Mouse (Mus musculus): Measurements from ENCODE around the gene Xdh. TPM values are rescaled to one million over a fixed set of nuclear protein-coding genes. Genes with fewer than 3 reads are reported as not detected.
"Not testable (repeated sequence)": the region's sequence is repeated elsewhere in the genome, so short reads cannot be mapped to it uniquely, and the experiment has no call there.

Xdh gene
- polyA plus RNA-seq, 1 experiment: 23.4 TPM

- Histone ChIP-seq H3K27ac (ENCODE audit: insufficient read depth, low read depth, low read length) (no peak overlapping the region; the same call in 1 of the 2 replicates), H3K36me3 (ENCODE audit: control insufficient read depth, insufficient read depth, low read length) (no peaks in the 10 kb centered on the region), H3K27me3 (replicated peaks; ENCODE audit: control insufficient read depth, insufficient read depth, low read length) (no peaks in the 10 kb centered on the region), H3K4me1 (ENCODE audit: control insufficient read depth, insufficient read depth, low read length) (peaks cover 22% of the 10 kb centered on the region; the same call in 1 of the 2 replicates), H3K4me3 (ENCODE audit: insufficient read depth, low read depth, low read length) (no peak overlapping the region)
- TF ChIP-seq CTCF (conservative IDR thresholded peaks at IDR 0.05; ENCODE audit: insufficient read depth, insufficient read length, low read depth, low read length) (no peak), POLR2A (IDR thresholded peaks at IDR 0.05; ENCODE audit: low read depth, low read length) (no peak)
- peak; percentile 66 for DNase-seq
- WGBS: 64% methylated on average over 1 of the region's 1 CpGs
Observed at GRCm38 (mm10) chr17:73842963-73843362, 107.0 kb downstream of the Xdh start.

- DNase-seq; H3K27me3 ChIP-seq (replicated peaks; ENCODE audit: control insufficient read depth, insufficient read depth, low read length); H3K36me3 ChIP-seq (ENCODE audit: control insufficient read depth, insufficient read depth, low read length); H3K4me3 ChIP-seq (ENCODE audit: insufficient read depth, low read depth, low read length); H3K27ac ChIP-seq (ENCODE audit: insufficient read depth, low read depth, low read length): not testable (repeated sequence)
- peaks cover 14% of the 10 kb centered on the region; the same call in 1 of the 2 replicates for H3K4me1 ChIP-seq (ENCODE audit: control insufficient read depth, insufficient read depth, low read length)
- 26% methylated on average over 1 of the region's 1 CpGs for WGBS
Observed at GRCm38 (mm10) chr17:73839876-73840275, 110.1 kb downstream of the Xdh start.

- no peaks in the 10 kb centered on the region for H3K36me3 ChIP-seq (ENCODE audit: control insufficient read depth, insufficient read depth, low read length)
Observed at GRCm38 (mm10) chr17:73839086-73839835, 110.7 kb downstream of the Xdh start.

GRCm38 (mm10) chr17:73837244-73837643 is 112.8 kb downstream of the Xdh start:
- TF ChIP-seq POLR2A (IDR thresholded peaks at IDR 0.05; ENCODE audit: low read depth, low read length): no peak
- no peak for TF ChIP-seq CTCF (conservative IDR thresholded peaks at IDR 0.05; ENCODE audit: insufficient read depth, insufficient read length, low read depth, low read length)
- H3K27ac ChIP-seq (ENCODE audit: insufficient read depth, low read depth, low read length): no peak overlapping the region
- 0 out of 2 replicates have a peak, but pooled peaks cover 5% of the 10 kb centered on the region for H3K4me1 ChIP-seq (ENCODE audit: control insufficient read depth, insufficient read depth, low read length)
- H3K27me3 ChIP-seq (replicated peaks; ENCODE audit: control insufficient read depth, insufficient read depth, low read length): no peaks in the 10 kb centered on the region
- H3K4me3 ChIP-seq (ENCODE audit: insufficient read depth, low read depth, low read length): no peak overlapping the region
- DNase-seq: no peak
- no peaks in the 10 kb centered on the region for H3K36me3 ChIP-seq (ENCODE audit: control insufficient read depth, insufficient read depth, low read length)
- whole genome bisulfite sequencing: 93% methylated on average over 4 of the region's 4 CpGs

More at GRCm38 (mm10) chr17:73839086-73839835, 110.7 kb downstream of the Xdh start:
- no peak for DNase-seq
- 63% methylated on average over 3 of the region's 3 CpGs for WGBS
- Histone ChIP-seq H3K4me3 (ENCODE audit: insufficient read depth, low read depth, low read length) (no peak overlapping the region), H3K4me1 (ENCODE audit: control insufficient read depth, insufficient read depth, low read length) (peaks cover 14% of the 10 kb centered on the region; the same call in 1 of the 2 replicates), H3K27me3 (replicated peaks; ENCODE audit: control insufficient read depth, insufficient read depth, low read length) (no peaks in the 10 kb centered on the region), H3K27ac (ENCODE audit: insufficient read depth, low read depth, low read length) (peak overlapping the region; percentile 28; the same call in 1 of the 2 replicates)
- no peak for TF ChIP-seq POLR2A (IDR thresholded peaks at IDR 0.05; ENCODE audit: low read depth, low read length)
- no peak for TF ChIP-seq CTCF (conservative IDR thresholded peaks at IDR 0.05; ENCODE audit: insufficient read depth, insufficient read length, low read depth, low read length)

- Histone ChIP-seq H3K4me1 (ENCODE audit: control insufficient read depth, insufficient read depth, low read length) (0 out of 2 replicates have a peak, but pooled peaks cover 5% of the 10 kb centered on the region), H3K27ac (ENCODE audit: insufficient read depth, low read depth, low read length) (no peak overlapping the region), H3K36me3 (ENCODE audit: control insufficient read depth, insufficient read depth, low read length) (no peaks in the 10 kb centered on the region), H3K27me3 (replicated peaks; ENCODE audit: control insufficient read depth, insufficient read depth, low read length) (no peaks in the 10 kb centered on the region), H3K4me3 (ENCODE audit: insufficient read depth, low read depth, low read length) (no peak overlapping the region)
- no peak for DNase-seq
- 92% methylated on average over 3 of the region's 3 CpGs for WGBS
- TF ChIP-seq CTCF (conservative IDR thresholded peaks at IDR 0.05; ENCODE audit: insufficient read depth, insufficient read length, low read depth, low read length) (no peak), POLR2A (IDR thresholded peaks at IDR 0.05; ENCODE audit: low read depth, low read length) (no peak)
Observed at GRCm38 (mm10) chr17:73836601-73837000, 113.4 kb downstream of the Xdh start.

Other genes starting within 250 kb of the Xdh start
- 43.7 and 45.9 TPM in 2 replicates for gene Galnt14, start 239.7 kb downstream of the Xdh start, polyA plus RNA-seq (2012; rRNA removed)
- 39.0 and 42.9 TPM in 2 replicates for gene Ehd3, start 146.1 kb downstream of the Xdh start, polyA plus RNA-seq (2012; rRNA removed)
- 2.8 and 3.2 TPM in 2 replicates for gene Srd5a2, start 97.7 kb upstream of the Xdh start, polyA plus RNA-seq (2012; rRNA removed)

Data from kidney, adult 2 months (tissue).